ENCODE assay signal across 8 mouse cellular contexts in genomic region chr10:70296531-70297366, GRCm38 (mm10). TPM values are rescaled to one million over a fixed set of nuclear protein-coding genes. Genes with fewer than 3 reads are reported as not detected.
DNase-seq lines count a peak whose midpoint lies in the region; ATAC-seq lines count a peak whose summit lies in the region.

No protein-coding gene starts in this region.

- WGBS in hindbrain, embryonic 13.5 days, result 5% methylated on average over 19 of the region's 20 CpGs

- H3K27me3 ChIP-seq in hindbrain, embryonic 13.5 days, result no peaks in the 10 kb centered on the region

- H3K36me3 ChIP-seq in hindbrain, embryonic 13.5 days, result no peaks in the 10 kb centered on the region

- peaks cover 14% of the 10 kb centered on the region for H3K4me1 ChIP-seq in hindbrain, embryonic 13.5 days (replicated peaks)

- no peaks in the 10 kb centered on the region for H3K9me3 ChIP-seq in hindbrain, embryonic 13.5 days

- H3K27ac ChIP-seq in hindbrain, embryonic 13.5 days, result peak overlapping the region; percentile 48; the same call in 1 of the 2 replicates

- DNase-seq in NIH3T3 (ENCODE audit: low read depth), result peak; percentile 95
- peak; percentile 89 to 90 for DNase-seq in cerebellum, postnatal 10 days
- DNase-seq in frontal cortex, postnatal 25 days (ENCODE audit: low spot score in 2 of 2), result peak; percentile 53 to 75
- peak; percentile 78 to 86 for DNase-seq in layer of hippocampus, postnatal 14 days (ENCODE audit: low spot score in 2 of 2)
- peak; percentile 85 for DNase-seq in lung, postnatal 10 days
- peak; percentile 58 for DNase-seq in ovary, postnatal 36 days (ENCODE audit: low spot score)
- DNase-seq in thymus, postnatal 25 days, result peak; percentile 64

- ATAC-seq in hindbrain, embryonic 13.5 days (ENCODE audit: low FRiP score), result peak; percentile 88

- H3K4me2 ChIP-seq in hindbrain, embryonic 13.5 days, result 0 out of 2 replicates have a peak overlapping the region, but pooled peaks have one; percentile 13

- no peak overlapping the region for H3K9ac ChIP-seq in hindbrain, embryonic 13.5 days

- H3K4me3 ChIP-seq in hindbrain, embryonic 13.5 days, result no peak overlapping the region

RNA-seq across cellular contexts. Expression of gene Slc16a9, which starts 51.8 kb away (rescaled TPM):
- 1.6 and 2.7 TPM in 2 replicates for polyA plus RNA-seq in hindbrain, embryonic 13.5 days (2015; fragmentation: Nextera tagmentation; extraction: Ambion mirVana)
- 1 to 10 TPM; 3.1 to 3.5 TPM for total RNA-seq in layer of hippocampus, postnatal 14 days (2021)
